Mouse (Mus musculus): Measurements from ENCODE around the gene Naa50. TPM values are rescaled to one million over a fixed set of nuclear protein-coding genes. Genes with fewer than 3 reads are reported as not detected.
A peak's percentile ranks its signal among the peaks of the same experiment; 100 is the strongest.

The Naa50 gene
- polyA plus RNA-seq, 1 experiment = 38.1 TPM

GRCm38 (mm10) chr16:44173155-44173941 is 33.7 kb downstream of the Naa50 start, which contains the start of gene Usf3:
Gene Usf3 (plus strand): TSS chr16:44173246.
- 2% methylated on average over 69 of the region's 77 CpGs for WGBS
- peaks cover 3% of the 10 kb centered on the region for H3K4me1 ChIP-seq (ENCODE audit: control insufficient read depth, insufficient read depth, low read length)
- H3K27ac ChIP-seq (ENCODE audit: control insufficient read depth, insufficient read depth, low read depth, low read length, poor library complexity) = peak within 1 kb of the TSS; percentile 88
- H3K4me3 ChIP-seq (replicated peaks; ENCODE audit: control insufficient read depth, low read depth, low read length) = peak within 1 kb of the TSS; percentile 90
- no peak for TF ChIP-seq POLR2A (IDR thresholded peaks at IDR 0.05; ENCODE audit: borderline replicate concordance, control insufficient read depth, low read depth, low read length)
- TF ChIP-seq CTCF (IDR thresholded peaks at IDR 0.05; ENCODE audit: control insufficient read depth, insufficient read depth, low read length) = no peak

- H3K4me1 ChIP-seq (ENCODE audit: control insufficient read depth, insufficient read depth, low read length) = peaks cover 3% of the 10 kb centered on the region
- H3K27ac ChIP-seq (ENCODE audit: control insufficient read depth, insufficient read depth, low read depth, low read length, poor library complexity) = no peak overlapping the region; the same call in 1 of the 2 replicates
- H3K4me3 ChIP-seq (replicated peaks; ENCODE audit: control insufficient read depth, low read depth, low read length) = peak overlapping the region; percentile 0
- TF ChIP-seq POLR2A (IDR thresholded peaks at IDR 0.05; ENCODE audit: borderline replicate concordance, control insufficient read depth, low read depth, low read length) (no peak), CTCF (IDR thresholded peaks at IDR 0.05; ENCODE audit: control insufficient read depth, insufficient read depth, low read length) (no peak)
- WGBS = 5% methylated on average over 7 of the region's 7 CpGs
Measured at GRCm38 (mm10) chr16:44173966-44174530, 34.4 kb downstream of the Naa50 start.

GRCm38 (mm10) chr16:44175001-44175400 is 35.4 kb downstream of the Naa50 start:
- Histone ChIP-seq H3K4me3 (replicated peaks; ENCODE audit: control insufficient read depth, low read depth, low read length) (no peak overlapping the region), H3K4me1 (ENCODE audit: control insufficient read depth, insufficient read depth, low read length) (peaks cover 3% of the 10 kb centered on the region), H3K27ac (ENCODE audit: control insufficient read depth, insufficient read depth, low read depth, low read length, poor library complexity) (no peak overlapping the region)
- WGBS = 22% methylated on average over 1 of the region's 1 CpGs
- TF ChIP-seq POLR2A (IDR thresholded peaks at IDR 0.05; ENCODE audit: borderline replicate concordance, control insufficient read depth, low read depth, low read length) (no peak), CTCF (IDR thresholded peaks at IDR 0.05; ENCODE audit: control insufficient read depth, insufficient read depth, low read length) (no peak)

- Histone ChIP-seq H3K27ac (ENCODE audit: control insufficient read depth, insufficient read depth, low read depth, low read length, poor library complexity) (no peak overlapping the region), H3K4me1 (ENCODE audit: control insufficient read depth, insufficient read depth, low read length) (peaks cover 3% of the 10 kb centered on the region)
Measured at GRCm38 (mm10) chr16:44176511-44176910, 36.9 kb downstream of the Naa50 start.

GRCm38 (mm10) chr16:44178555-44178954 is 38.9 kb downstream of the Naa50 start:
- Histone ChIP-seq H3K4me3 (replicated peaks; ENCODE audit: control insufficient read depth, low read depth, low read length) (no peak overlapping the region), H3K27ac (ENCODE audit: control insufficient read depth, insufficient read depth, low read depth, low read length, poor library complexity) (no peak overlapping the region), H3K4me1 (ENCODE audit: control insufficient read depth, insufficient read depth, low read length) (peaks cover 4% of the 10 kb centered on the region)
- 76% methylated on average over 1 of the region's 1 CpGs for WGBS
- TF ChIP-seq CTCF (IDR thresholded peaks at IDR 0.05; ENCODE audit: control insufficient read depth, insufficient read depth, low read length) (no peak), POLR2A (IDR thresholded peaks at IDR 0.05; ENCODE audit: borderline replicate concordance, control insufficient read depth, low read depth, low read length) (no peak)

More at GRCm38 (mm10) chr16:44176511-44176910, 36.9 kb downstream of the Naa50 start:
- WGBS = 79% methylated on average over 2 of the region's 2 CpGs
- TF ChIP-seq CTCF (IDR thresholded peaks at IDR 0.05; ENCODE audit: control insufficient read depth, insufficient read depth, low read length) (no peak), POLR2A (IDR thresholded peaks at IDR 0.05; ENCODE audit: borderline replicate concordance, control insufficient read depth, low read depth, low read length) (no peak)
- no peak overlapping the region for H3K4me3 ChIP-seq (replicated peaks; ENCODE audit: control insufficient read depth, low read depth, low read length)

GRCm38 (mm10) chr16:44182597-44182996 is 43.0 kb downstream of the Naa50 start:
- Histone ChIP-seq H3K4me1 (ENCODE audit: control insufficient read depth, insufficient read depth, low read length) (peaks cover 1% of the 10 kb centered on the region; the same call in 1 of the 2 replicates), H3K27ac (ENCODE audit: control insufficient read depth, insufficient read depth, low read depth, low read length, poor library complexity) (no peak overlapping the region), H3K4me3 (replicated peaks; ENCODE audit: control insufficient read depth, low read depth, low read length) (no peak overlapping the region)
- TF ChIP-seq CTCF (IDR thresholded peaks at IDR 0.05; ENCODE audit: control insufficient read depth, insufficient read depth, low read length) = no peak
- no peak for TF ChIP-seq POLR2A (IDR thresholded peaks at IDR 0.05; ENCODE audit: borderline replicate concordance, control insufficient read depth, low read depth, low read length)
- 90% methylated on average over 1 of the region's 1 CpGs for WGBS

GRCm38 (mm10) chr16:44184769-44185168 is 45.1 kb downstream of the Naa50 start:
- TF ChIP-seq POLR2A (IDR thresholded peaks at IDR 0.05; ENCODE audit: borderline replicate concordance, control insufficient read depth, low read depth, low read length) (no peak), CTCF (IDR thresholded peaks at IDR 0.05; ENCODE audit: control insufficient read depth, insufficient read depth, low read length) (no peak)
- WGBS = 78% methylated on average over 3 of the region's 3 CpGs
- H3K4me1 ChIP-seq (ENCODE audit: control insufficient read depth, insufficient read depth, low read length) = peaks cover 1% of the 10 kb centered on the region; the same call in 1 of the 2 replicates
- no peak overlapping the region for H3K27ac ChIP-seq (ENCODE audit: control insufficient read depth, insufficient read depth, low read depth, low read length, poor library complexity)
- H3K4me3 ChIP-seq (replicated peaks; ENCODE audit: control insufficient read depth, low read depth, low read length) = no peak overlapping the region

GRCm38 (mm10) chr16:44187172-44187571 is 47.5 kb downstream of the Naa50 start:
- Histone ChIP-seq H3K4me3 (replicated peaks; ENCODE audit: control insufficient read depth, low read depth, low read length) (no peak overlapping the region), H3K27ac (ENCODE audit: control insufficient read depth, insufficient read depth, low read depth, low read length, poor library complexity) (no peak overlapping the region), H3K4me1 (ENCODE audit: control insufficient read depth, insufficient read depth, low read length) (peaks cover 1% of the 10 kb centered on the region; the same call in 1 of the 2 replicates)
- WGBS = 73% methylated on average over 4 of the region's 4 CpGs
- no peak for TF ChIP-seq POLR2A (IDR thresholded peaks at IDR 0.05; ENCODE audit: borderline replicate concordance, control insufficient read depth, low read depth, low read length)
- TF ChIP-seq CTCF (IDR thresholded peaks at IDR 0.05; ENCODE audit: control insufficient read depth, insufficient read depth, low read length) = no peak

Data from bone marrow, adult 2 months (tissue).